Mouse (Mus musculus) liver, adult 2 months (tissue): ENCODE results near the gene Cpn1.

Source experiments
- CTCF ChIP-seq: fragments of 200-500 bp; IDR thresholded peaks from 2 replicates; pipeline ENCODE4 v1.5.1; 2011; ENCODE audit warnings: low read depth, low read length, control low read depth
- POLR2A ChIP-seq: fragments of 200-500 bp; IDR thresholded peaks from 2 replicates; pipeline ENCODE4 v1.6.1; 2011; ENCODE audit warnings: low read length, control low read depth; ENCODE audit not compliant: insufficient read depth; ENCODE audit errors: extremely low read depth

- TF ChIP-seq CTCF (no peak), POLR2A (no peak)
These were observed 69.6 kb downstream of the Cpn1 start for GRCm38 (mm10) chr19:43916586-43917405.
